Mouse (Mus musculus): ENCODE results near the gene Pip5k1b. TPM values are rescaled to one million over a fixed set of nuclear protein-coding genes. Genes with fewer than 3 reads are reported as not detected.

Pip5k1b gene
- polyA plus RNA-seq, 1 experiment from 2014 or later, result 9.3 TPM

GRCm38 (mm10) chr19:24259390-24260351, 296.0 kb downstream of the Pip5k1b start:
- 59% methylated on average over 12 of the region's 12 CpGs for WGBS

DNA sequence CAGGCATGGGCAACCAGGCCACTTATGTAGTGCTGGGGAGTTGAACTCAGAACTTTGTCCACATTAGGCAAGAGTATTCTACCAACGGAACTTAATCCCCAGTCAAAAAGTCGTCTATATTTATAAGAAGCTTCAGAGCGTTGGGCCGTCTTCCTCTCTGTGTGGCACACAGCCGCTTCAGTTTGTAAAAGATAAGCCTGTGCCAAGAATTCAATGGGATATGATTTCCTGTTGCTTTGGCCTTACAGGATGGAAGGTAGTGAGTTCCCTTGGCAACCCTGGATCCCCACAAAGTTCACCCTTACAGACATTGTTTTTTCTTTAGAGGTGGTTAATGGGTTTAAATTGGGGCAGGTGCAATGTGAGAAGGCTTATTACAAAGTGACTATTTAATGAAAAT, 297.3 kb downstream of the Pip5k1b start:
- peaks cover 22% of the 10 kb centered on the region for H3K4me1 ChIP-seq (replicated peaks)
- no peak overlapping the region for H3K9ac ChIP-seq
- WGBS, result 15% methylated on average over 5 of the region's 5 CpGs
- no peak overlapping the region for H3K4me2 ChIP-seq
- peak overlapping the region; percentile 68 for H3K27ac ChIP-seq
- ATAC-seq (replicated peaks; ENCODE audit: insufficient number of reproducible peaks, insufficient read depth, low FRiP score, low read depth), result 0 out of 2 replicates have a peak, but pooled peaks have one; percentile 34
- no peaks in the 10 kb centered on the region for H3K27me3 ChIP-seq
- no peak overlapping the region for H3K4me3 ChIP-seq
- H3K9me3 ChIP-seq (replicated peaks), result no peaks in the 10 kb centered on the region
- H3K36me3 ChIP-seq, result peaks cover 14% of the 10 kb centered on the region; the same call in 1 of the 2 replicates

More at GRCm38 (mm10) chr19:24259390-24260351, 296.0 kb downstream of the Pip5k1b start:
- Histone ChIP-seq H3K4me2 (no peak overlapping the region), H3K36me3 (peaks cover 17% of the 10 kb centered on the region; the same call in 1 of the 2 replicates), H3K4me3 (no peak overlapping the region), H3K27ac (peak overlapping the region; percentile 38), H3K9me3 (replicated peaks) (no peaks in the 10 kb centered on the region), H3K4me1 (replicated peaks) (peaks cover 18% of the 10 kb centered on the region), H3K27me3 (no peaks in the 10 kb centered on the region), H3K9ac (no peak overlapping the region)
- no peak for ATAC-seq (replicated peaks; ENCODE audit: insufficient number of reproducible peaks, insufficient read depth, low FRiP score, low read depth)

- peak overlapping the region; percentile 68 for H3K27ac ChIP-seq
- no peaks in the 10 kb centered on the region for H3K9me3 ChIP-seq (replicated peaks)
- H3K9ac ChIP-seq, result no peak overlapping the region
- H3K4me1 ChIP-seq (replicated peaks), result peaks cover 22% of the 10 kb centered on the region
- H3K27me3 ChIP-seq, result no peaks in the 10 kb centered on the region
- WGBS, result 69% methylated on average over 6 of the region's 6 CpGs
- peaks cover 14% of the 10 kb centered on the region; the same call in 1 of the 2 replicates for H3K36me3 ChIP-seq
- no peak overlapping the region for H3K4me2 ChIP-seq
- no peak overlapping the region for H3K4me3 ChIP-seq
- ATAC-seq (replicated peaks; ENCODE audit: insufficient number of reproducible peaks, insufficient read depth, low FRiP score, low read depth), result no peak
Observed at GRCm38 (mm10) chr19:24257962-24258361, 297.7 kb downstream of the Pip5k1b start.

DNA sequence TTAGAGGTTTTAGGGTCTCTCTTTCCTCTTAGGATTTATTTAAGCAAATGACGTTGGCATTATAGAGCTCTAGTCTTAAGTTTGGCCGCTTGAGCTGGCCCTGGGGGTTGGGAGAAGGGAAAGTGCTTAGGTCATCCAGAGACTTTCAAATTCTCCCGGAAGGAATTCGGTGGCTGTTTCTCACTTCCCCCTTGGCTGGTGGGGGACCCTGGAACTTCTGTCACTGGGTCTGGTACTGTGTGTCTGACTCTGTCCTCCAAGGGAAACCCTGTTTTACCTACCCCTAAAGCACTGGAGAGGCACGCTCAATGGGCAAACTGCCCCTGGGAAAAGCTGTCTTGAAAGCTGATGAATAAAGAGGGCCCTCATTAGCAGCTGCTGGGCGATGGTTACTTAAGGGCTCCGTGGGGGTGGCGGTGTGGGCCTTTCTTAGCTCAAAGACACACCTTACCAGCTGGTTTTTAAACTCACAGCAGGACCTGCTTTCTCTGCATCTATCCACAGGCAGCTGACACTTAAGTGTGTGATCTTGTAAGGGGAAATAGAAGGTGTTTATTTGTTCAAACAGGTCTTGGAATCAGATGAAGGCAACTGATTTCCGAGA, 301.9 kb downstream of the Pip5k1b start:
- no peak overlapping the region for H3K4me2 ChIP-seq
- H3K4me3 ChIP-seq, result no peak overlapping the region
- WGBS, result 35% methylated on average over 9 of the region's 9 CpGs
- no peak overlapping the region for H3K9ac ChIP-seq
- H3K4me1 ChIP-seq (replicated peaks), result peaks cover 30% of the 10 kb centered on the region
- no peaks in the 10 kb centered on the region for H3K36me3 ChIP-seq
- H3K27ac ChIP-seq, result no peak overlapping the region
- no peak for ATAC-seq (replicated peaks; ENCODE audit: insufficient number of reproducible peaks, insufficient read depth, low FRiP score, low read depth)
- no peaks in the 10 kb centered on the region for H3K9me3 ChIP-seq (replicated peaks)
- no peaks in the 10 kb centered on the region for H3K27me3 ChIP-seq

DNA sequence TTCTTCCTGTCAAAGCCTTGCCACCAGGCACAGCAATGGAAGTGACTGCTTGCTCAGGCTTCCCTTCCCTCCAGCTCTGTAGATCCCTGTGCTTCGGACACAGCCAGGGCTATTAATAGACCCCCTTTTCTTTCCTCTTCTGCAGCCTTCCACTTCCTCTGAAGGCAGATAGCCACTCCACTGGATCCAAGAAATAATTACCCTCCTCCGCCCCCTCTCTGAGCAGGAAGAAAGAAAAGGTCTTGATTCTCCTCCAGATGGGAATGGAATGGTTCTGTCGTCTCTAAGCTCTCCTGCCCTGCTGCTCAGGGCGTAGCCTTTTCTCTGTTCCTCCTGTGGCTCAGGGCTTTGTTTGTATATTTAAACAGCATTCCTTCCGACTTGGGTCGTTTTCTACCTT, 303.8 kb downstream of the Pip5k1b start:
- Histone ChIP-seq H3K36me3 (no peaks in the 10 kb centered on the region), H3K9me3 (replicated peaks) (no peaks in the 10 kb centered on the region), H3K9ac (no peak overlapping the region), H3K4me3 (no peak overlapping the region), H3K4me2 (peak overlapping the region; percentile 48), H3K27me3 (no peaks in the 10 kb centered on the region), H3K27ac (peak overlapping the region; percentile 80), H3K4me1 (replicated peaks) (peaks cover 23% of the 10 kb centered on the region)
- ATAC-seq (replicated peaks; ENCODE audit: insufficient number of reproducible peaks, insufficient read depth, low FRiP score, low read depth), result peak; percentile 80
- 10% methylated on average over 6 of the region's 6 CpGs for WGBS

Other genes starting within 250 kb of the Pip5k1b start
- 43.2 and 45.5 TPM in 2 replicates for gene Fam122a, start 78.5 kb downstream of the Pip5k1b start, polyA plus RNA-seq (2015; fragmentation: Nextera tagmentation; extraction: Ambion mirVana)
- gene Tmem252, start 118.1 kb upstream of the Pip5k1b start, polyA plus RNA-seq (2015; fragmentation: Nextera tagmentation; extraction: Ambion mirVana), result 3.9 and 4.0 TPM in 2 replicates

Data from heart, embryonic 15.5 days (tissue).